Mouse (Mus musculus): Measurements from ENCODE around the gene Gfral.

DNA sequence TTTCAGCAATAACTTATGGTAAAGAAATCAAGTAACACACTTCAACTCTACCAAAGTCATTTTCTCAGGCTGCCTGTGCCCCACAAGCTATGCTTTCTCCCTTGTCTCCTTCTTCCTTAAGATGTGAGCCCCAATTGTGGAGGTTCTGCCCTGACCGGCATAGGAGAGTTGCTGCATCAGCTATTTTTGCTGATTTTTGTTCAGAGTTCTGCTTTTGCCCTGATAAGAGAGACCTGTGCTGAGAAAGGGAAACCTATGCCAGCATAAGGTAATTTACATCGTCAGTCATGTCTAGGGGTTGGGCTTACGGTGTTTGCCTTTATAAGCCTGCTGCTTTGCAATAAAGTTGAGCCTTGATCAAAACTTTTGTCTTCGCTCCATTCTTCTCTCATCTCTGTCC is 38.7 kb upstream of the Gfral start:
- TF ChIP-seq CTCF (IDR thresholded peaks at IDR 0.05; ENCODE audit: insufficient read depth, low read depth, low read length) (no peak), POLR2A (IDR thresholded peaks at IDR 0.05; ENCODE audit: insufficient read depth, low read depth, low read length) (no peak)
